Comparison of ENCODE assay signal across 8 mouse cellular contexts in genomic region chr13:34163304-34163975, GRCm38 (mm10). TPM values are rescaled to one million over a fixed set of nuclear protein-coding genes. Genes with fewer than 3 reads are reported as not detected.
A peak's percentile ranks its signal among the peaks of the same experiment; 100 is the strongest.
DNase-seq lines count a peak whose midpoint lies in the region; ATAC-seq and TF ChIP-seq lines count a peak whose summit lies in the region.

No protein-coding gene starts in this region.

- 41% methylated on average over 12 of the region's 12 CpGs for WGBS in heart, embryonic 11.5 days (ENCODE audit: insufficient replicate concordance)
- WGBS in forebrain, embryonic 12.5 days = 50% methylated on average over 12 of the region's 12 CpGs
- 27% methylated on average over 12 of the region's 12 CpGs for WGBS in liver, embryonic 14.5 days (ENCODE audit: insufficient replicate concordance)

- H3K9me3 ChIP-seq in heart, embryonic 11.5 days (replicated peaks; ENCODE audit: control insufficient read depth, low read length) = no peaks in the 10 kb centered on the region
- H3K9me3 ChIP-seq in forebrain, embryonic 12.5 days = no peaks in the 10 kb centered on the region
- no peaks in the 10 kb centered on the region for H3K9me3 ChIP-seq in liver, embryonic 14.5 days (ENCODE audit: control insufficient read depth, low read length)

- no peak for DNase-seq in heart, adult 9 months (ENCODE audit: low spot score in 2 of 2)
- DNase-seq in liver, embryonic 14.5 days (ENCODE audit: low read depth in 3 of 3, low spot score in 3 of 3) = no peak
- no peak for DNase-seq in left cerebral cortex, postnatal 10 days (ENCODE audit: extremely low spot score in 1 of 2, low spot score in 2 of 2)
- no peak for DNase-seq in gastrocnemius, postnatal 25 days
- no peak for DNase-seq in right cerebral cortex, postnatal 14 days

- intact Hi-C loops in left cerebral cortex, postnatal 10 days (cut with DNase I) = no loop called here

- H3K4me2 ChIP-seq in heart, embryonic 11.5 days = peak overlapping the region; percentile 66
- H3K4me2 ChIP-seq in forebrain, embryonic 12.5 days = peak overlapping the region; percentile 63
- H3K4me2 ChIP-seq in liver, embryonic 14.5 days (ENCODE audit: low read depth) = peak overlapping the region; percentile 70

- TF ChIP-seq EP300 in liver, embryonic 14.5 days (IDR thresholded peaks at IDR 0.05; ENCODE audit: low read depth) = no peak

- TF ChIP-seq CTCF in liver, embryonic 14.5 days (IDR thresholded peaks at IDR 0.05; ENCODE audit: low read depth) = no peak

- H3K27ac ChIP-seq in heart, embryonic 11.5 days (ENCODE audit: low read depth, low read length) = peak overlapping the region; percentile 82
- H3K27ac ChIP-seq in forebrain, embryonic 12.5 days = peak overlapping the region; percentile 88
- no peak overlapping the region for H3K27ac ChIP-seq in liver, embryonic 14.5 days

- H3K36me3 ChIP-seq in heart, embryonic 11.5 days (ENCODE audit: control insufficient read depth, insufficient read depth, low read length) = peaks cover 5% of the 10 kb centered on the region; the same call in 1 of the 2 replicates
- H3K36me3 ChIP-seq in forebrain, embryonic 12.5 days (replicated peaks) = peaks cover 14% of the 10 kb centered on the region
- H3K36me3 ChIP-seq in liver, embryonic 14.5 days (replicated peaks; ENCODE audit: control insufficient read depth, insufficient read depth, low read depth) = no peaks in the 10 kb centered on the region

- peak overlapping the region; percentile 76 for H3K9ac ChIP-seq in heart, embryonic 11.5 days (ENCODE audit: low read depth, low read length)
- peak overlapping the region; percentile 69 for H3K9ac ChIP-seq in forebrain, embryonic 12.5 days
- peak overlapping the region; percentile 76 for H3K9ac ChIP-seq in liver, embryonic 14.5 days (replicated peaks)

- no peaks in the 10 kb centered on the region for H3K27me3 ChIP-seq in heart, embryonic 11.5 days (ENCODE audit: control insufficient read depth, insufficient read depth, low read length)
- no peaks in the 10 kb centered on the region for H3K27me3 ChIP-seq in forebrain, embryonic 12.5 days
- no peaks in the 10 kb centered on the region for H3K27me3 ChIP-seq in liver, embryonic 14.5 days (ENCODE audit: control insufficient read depth, insufficient read depth, low read length)

- peaks cover 10% of the 10 kb centered on the region; the same call in 1 of the 2 replicates for H3K4me1 ChIP-seq in heart, embryonic 11.5 days (ENCODE audit: control insufficient read depth, insufficient read depth, low read length)
- H3K4me1 ChIP-seq in forebrain, embryonic 12.5 days = peaks cover 21% of the 10 kb centered on the region
- H3K4me1 ChIP-seq in liver, embryonic 14.5 days (replicated peaks; ENCODE audit: control insufficient read depth in 2 of 2, insufficient read depth in 2 of 2, low read length in 1 of 2) = peaks cover 10 to 14% of the 10 kb centered on the region in 2 experiments

- peak overlapping the region; percentile 62 for H3K4me3 ChIP-seq in heart, embryonic 11.5 days (ENCODE audit: low read depth, low read length)
- peak overlapping the region; percentile 75 for H3K4me3 ChIP-seq in forebrain, embryonic 12.5 days (replicated peaks)
- H3K4me3 ChIP-seq in liver, embryonic 14.5 days (ENCODE audit: insufficient read depth in 1 of 2, low read depth in 2 of 2, low read length in 2 of 2) = peak overlapping the region; percentile 76 to 77

- peak; percentile 58 for ATAC-seq in heart, embryonic 11.5 days (replicated peaks; ENCODE audit: insufficient number of reproducible peaks, low FRiP score, low TSS enrichment)
- ATAC-seq in CD4-positive, CD25-positive, alpha-beta regulatory T cell, adult 4 months = peak; percentile 19
- ATAC-seq in forebrain, embryonic 12.5 days (ENCODE audit: low FRiP score) = peak; percentile 8
- ATAC-seq in liver, embryonic 14.5 days (ENCODE audit: insufficient read depth) = no peak; the same call in none of the 2 replicates

RNA-seq across cellular contexts. Expression of gene Psmg4, which starts 0.7 kb away (rescaled TPM):
- polyA plus RNA-seq in heart, embryonic 11.5 days (2014; fragmentation: Nextera tagmentation; extraction: Ambion mirVana) = 59.0 and 66.1 TPM in 2 replicates
- 10 to 100 TPM; 36.0 to 41.4 TPM for polyA plus RNA-seq in CD4-positive, CD25-positive, alpha-beta regulatory T cell, adult 4 months (2017; shearing (Covaris generic))
- 134 and 141 TPM in 2 replicates for polyA plus RNA-seq in forebrain, embryonic 12.5 days (2016; fragmentation: Nextera tagmentation; extraction: Ambion mirVana)
- polyA plus RNA-seq in liver, embryonic 14.5 days (2012; rRNA removed) = 33.7 and 45.0 TPM in 2 replicates
- polyA plus RNA-seq in liver, embryonic 14.5 days (2014; fragmentation: Nextera tagmentation; extraction: Ambion mirVana) = 39.0 and 41.1 TPM in 2 replicates
- 10 to 100 TPM; 29.5 to 30.0 TPM for total RNA-seq in left cerebral cortex, postnatal 10 days (2021)
- total RNA-seq in gastrocnemius, postnatal 25 days (2021) = 10 to 100 TPM; 15.9 to 16.2 TPM

RNA-seq across cellular contexts. Expression of gene Tubb2b, which starts 33.2 kb away (rescaled TPM):
- 25.2 and 35.0 TPM in 2 replicates for polyA plus RNA-seq in heart, embryonic 11.5 days (2014; fragmentation: Nextera tagmentation; extraction: Ambion mirVana)
- under 1 TPM; 0.59 to 0.72 TPM for polyA plus RNA-seq in CD4-positive, CD25-positive, alpha-beta regulatory T cell, adult 4 months (2017; shearing (Covaris generic))
- polyA plus RNA-seq in forebrain, embryonic 12.5 days (2016; fragmentation: Nextera tagmentation; extraction: Ambion mirVana) = 311 and 346 TPM in 2 replicates
- polyA plus RNA-seq in liver, embryonic 14.5 days (2012; rRNA removed) = 2.7 and 7.1 TPM in 2 replicates
- 0.29 and 0.49 TPM in 2 replicates for polyA plus RNA-seq in liver, embryonic 14.5 days (2014; fragmentation: Nextera tagmentation; extraction: Ambion mirVana)
- total RNA-seq in left cerebral cortex, postnatal 10 days (2021) = 1,000 to 10,000 TPM; 1,287 to 1,419 TPM
- total RNA-seq in gastrocnemius, postnatal 25 days (2021) = 1 to 10 TPM; 2.3 to 3.6 TPM
